Mouse (Mus musculus) thymus, adult 2 months (tissue): ENCODE results near the gene Defb22.

ENCODE experiments used
- CTCF ChIP-seq: fragments of 200-500 bp; IDR thresholded peaks from 2 replicates; pipeline ENCODE4 v1.5.1; 2012; ENCODE audit warnings: mild to moderate bottlenecking, control low read depth, low read length, moderate library complexity, borderline replicate concordance; ENCODE audit not compliant: control insufficient read depth, poor library complexity, insufficient read depth; ENCODE audit errors: extremely low read depth
- POLR2A ChIP-seq: fragments of 200-500 bp; IDR thresholded peaks from 2 replicates; pipeline ENCODE4 v1.6.1; 2012; ENCODE audit warnings: mild to moderate bottlenecking, low read length, control low read depth, moderate library complexity; ENCODE audit not compliant: control insufficient read depth, poor library complexity, insufficient read depth; ENCODE audit errors: extremely low read depth

DNA sequence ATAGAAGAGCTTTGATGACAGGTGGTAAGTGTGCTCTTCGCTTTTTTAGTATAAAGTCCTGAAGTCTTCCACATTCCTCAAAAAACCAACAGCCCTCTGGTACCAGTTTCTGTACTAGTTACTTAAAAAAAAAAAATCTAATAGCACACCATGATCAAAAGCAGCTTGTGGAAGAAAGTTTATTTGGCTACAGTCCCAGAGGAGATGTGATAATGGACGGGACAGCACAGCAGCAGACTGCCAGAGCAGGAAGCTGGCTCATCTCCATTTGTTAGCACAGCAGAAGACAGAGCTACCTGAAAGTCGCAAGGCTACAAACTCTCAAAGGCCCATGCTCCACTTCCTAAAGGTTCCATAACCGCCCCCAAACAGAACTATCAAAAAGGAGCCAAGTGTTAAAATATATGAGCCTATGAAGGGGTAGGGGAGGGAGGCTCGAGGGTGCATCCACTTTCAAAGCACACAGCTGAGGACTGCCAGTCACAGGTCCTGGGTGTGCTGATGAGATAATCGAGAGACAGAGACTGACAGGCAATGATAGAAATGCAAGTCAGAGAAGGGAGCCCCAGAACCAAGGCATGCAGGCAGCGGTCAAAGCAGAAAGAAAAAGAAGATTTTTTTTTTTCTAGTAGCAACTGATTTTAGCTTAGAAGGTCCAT is 10.4 kb upstream of the Defb22 start:
- no peak for TF ChIP-seq CTCF
- TF ChIP-seq POLR2A = no peak
